In the genomic region with DNA sequence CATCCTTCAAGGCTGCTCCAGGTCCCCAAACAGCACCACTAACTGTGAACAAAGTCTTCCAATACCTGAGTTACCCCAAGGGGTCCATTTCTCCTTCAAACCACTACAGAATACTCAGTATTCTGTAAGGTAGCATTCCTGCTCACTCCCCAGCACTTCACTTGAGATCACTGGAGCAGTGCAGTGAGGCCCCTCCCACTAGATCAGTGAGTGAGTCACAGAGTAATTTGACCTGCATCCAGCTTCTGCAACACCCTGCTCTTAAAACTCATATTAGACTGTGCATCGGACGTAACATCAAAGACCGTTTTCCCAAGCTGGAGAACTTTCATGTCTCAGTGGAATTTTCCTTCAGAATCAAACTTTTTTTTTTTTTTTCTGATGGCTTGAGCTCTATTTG, we compare ENCODE assay signal across 12 mouse cellular contexts.
DNase-seq lines count a peak whose midpoint lies in the region; ATAC-seq lines count a peak whose summit lies in the region.
"Had no signal": no experiment of that assay in that cellular context is flagged by ENCODE, and none has a peak within 500 bp of the region (broad histone marks: within the 10 kb centered on the region; RNA-seq: fewer than 3 reads in every experiment).

No protein-coding gene starts in this region.

- no peak overlapping the region for H3K9ac ChIP-seq in stomach, embryonic 14.5 days (replicated peaks; ENCODE audit: low read depth, low read length)
- H3K9ac ChIP-seq: hindbrain, embryonic 14.5 days had no signal

- H3K27ac ChIP-seq in stomach, embryonic 14.5 days (ENCODE audit: low read length) = no peak overlapping the region
- H3K27ac ChIP-seq: hindbrain, embryonic 14.5 days; macrophage had no signal

- H3K36me3 ChIP-seq in stomach, embryonic 14.5 days (ENCODE audit: control insufficient read depth, insufficient read depth, low read length) = no peaks in the 10 kb centered on the region

- H3K4me2 ChIP-seq in stomach, embryonic 14.5 days (replicated peaks; ENCODE audit: low read depth, low read length) = no peak overlapping the region
- H3K4me2 ChIP-seq: hindbrain, embryonic 14.5 days had no signal

- no peaks in the 10 kb centered on the region for H3K4me1 ChIP-seq in stomach, embryonic 14.5 days (ENCODE audit: control insufficient read depth, insufficient read depth, low read length)

- ATAC-seq in stomach, embryonic 14.5 days (ENCODE audit: insufficient number of reproducible peaks, insufficient read depth, low FRiP score, low read depth) = peak; percentile 46; the same call in 1 of the 2 replicates

- intact Hi-C loops in heart, postnatal 25 days (cut with DNase I) = no loop called here

- WGBS in stomach, embryonic 14.5 days = 41% methylated on average over 3 of the region's 3 CpGs

- no peak overlapping the region for H3K4me3 ChIP-seq in stomach, embryonic 14.5 days (ENCODE audit: low read depth, low read length)
- H3K4me3 ChIP-seq: erythroblast, embryonic 14.5 days had no signal

- H3K27me3 ChIP-seq in stomach, embryonic 14.5 days (ENCODE audit: control insufficient read depth, insufficient read depth, low read length) = no peaks in the 10 kb centered on the region

- DNase-seq in heart, adult 9 months (ENCODE audit: low spot score in 2 of 2) = peak; percentile 12 to 33
- no peak for DNase-seq in heart, postnatal 25 days (ENCODE audit: low spot score)
- peak; percentile 35 for DNase-seq in forelimb bud, embryonic 11.5 days (ENCODE audit: low read depth, low spot score)
- DNase-seq in kidney, postnatal 36 days = peak; percentile 51 to 59
- DNase-seq in cerebellum, postnatal 14 days = no peak
- DNase-seq in thymus, postnatal 0 days (ENCODE audit: low spot score) = no peak
- DNase-seq in cerebellum, adult 8-10 months = no peak
- DNase-seq: thymus, postnatal 25 days had no signal

- no peaks in the 10 kb centered on the region for H3K9me3 ChIP-seq in stomach, embryonic 14.5 days (ENCODE audit: control insufficient read depth, low read depth, low read length)

Comparison
In these comparisons a context has a peak if more than half of its experiments do, and no peak if none do; other contexts are left out.
1. DNase-seq: peak in heart, adult 9 months (2 of 2), forelimb bud, embryonic 11.5 days (single experiment) and kidney, postnatal 36 days (2 of 2); none in heart, postnatal 25 days (single experiment), cerebellum, postnatal 14 days (0 of 2), thymus, postnatal 0 days (single experiment) and cerebellum, adult 8-10 months (single experiment).